Mouse (Mus musculus) heart, adult 8-10 months (tissue): Measurements from ENCODE around the gene Klhl25. TPM values are rescaled to one million over a fixed set of nuclear protein-coding genes. Genes with fewer than 3 reads are reported as not detected.
"Not testable (repeated sequence)": the region's sequence is repeated elsewhere in the genome, so short reads cannot be mapped to it uniquely, and the experiment has no call there.

Source experiments
- DNase-seq: peaks from one replicate; pipeline ENCODE4 v3.0.0; 2022; ENCODE audit warnings: low spot score
- total RNA-seq, 4 experiments: library from RNA; stranded (reverse); gene quantifications; 2 replicates each; pipeline ENCODE4 v1.2.4; 2022

Gene Klhl25
- total RNA-seq, 4 experiments from 2014 or later, result 2.9 to 5.6 (median 3.8) TPM

- no peak for DNase-seq
Measured at GRCm38 (mm10) chr7:75845936-75846335, 2.2 kb upstream of the Klhl25 start.

GRCm38 (mm10) chr7:75846942-75847341 lies 1.2 kb upstream of the Klhl25 start:
- DNase-seq, result no peak

- no peak for DNase-seq
Measured at GRCm38 (mm10) chr7:75847489-75847888, 621 bp upstream of the Klhl25 start.

DNA sequence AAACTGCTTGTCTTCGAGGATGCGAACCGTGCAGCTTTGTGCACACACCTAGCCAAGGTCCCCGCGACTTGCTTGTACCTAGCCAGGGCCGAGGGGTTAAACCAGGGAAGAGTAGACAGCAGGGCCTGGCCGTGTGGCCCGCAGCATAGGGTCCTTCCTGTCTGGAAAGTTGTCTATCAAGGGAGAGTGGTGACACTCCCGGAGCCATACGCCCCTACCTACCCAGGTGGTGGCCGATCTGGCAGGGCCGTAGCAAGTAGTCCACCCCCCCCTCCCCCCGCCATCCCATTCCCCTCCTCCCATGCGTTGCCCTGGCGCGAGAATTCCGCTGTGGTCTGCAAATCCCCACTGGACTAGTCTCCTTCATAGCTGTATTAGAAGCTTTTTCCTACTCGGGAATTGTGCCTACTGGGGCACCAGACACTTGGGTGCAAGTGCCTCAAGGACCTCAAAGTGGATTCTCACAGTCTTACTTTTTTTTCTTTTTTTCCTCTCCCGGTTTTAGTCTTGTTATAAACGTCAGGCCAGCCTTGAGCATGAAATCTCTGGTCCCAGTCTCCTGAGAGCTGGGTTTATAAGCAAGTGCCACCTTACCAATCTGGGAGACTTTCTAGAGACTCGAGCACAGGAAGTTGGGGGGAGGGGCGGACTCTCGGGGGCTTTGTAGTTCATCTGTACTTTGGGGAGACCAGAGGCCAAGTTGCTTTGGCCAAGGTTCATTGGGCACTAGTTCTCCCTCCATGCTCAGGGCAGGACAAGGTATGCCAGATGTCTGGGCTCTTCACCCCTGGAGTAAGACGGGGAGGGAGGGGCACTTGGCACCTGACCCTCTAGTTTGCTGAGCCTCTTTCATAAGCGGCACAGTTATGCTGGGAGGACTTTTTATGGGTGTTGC lies 913 bp downstream of the Klhl25 start:
- DNase-seq, result no peak

GRCm38 (mm10) chr7:75850396-75850795 lies 2.3 kb downstream of the Klhl25 start:
- not testable (repeated sequence) for DNase-seq

DNA sequence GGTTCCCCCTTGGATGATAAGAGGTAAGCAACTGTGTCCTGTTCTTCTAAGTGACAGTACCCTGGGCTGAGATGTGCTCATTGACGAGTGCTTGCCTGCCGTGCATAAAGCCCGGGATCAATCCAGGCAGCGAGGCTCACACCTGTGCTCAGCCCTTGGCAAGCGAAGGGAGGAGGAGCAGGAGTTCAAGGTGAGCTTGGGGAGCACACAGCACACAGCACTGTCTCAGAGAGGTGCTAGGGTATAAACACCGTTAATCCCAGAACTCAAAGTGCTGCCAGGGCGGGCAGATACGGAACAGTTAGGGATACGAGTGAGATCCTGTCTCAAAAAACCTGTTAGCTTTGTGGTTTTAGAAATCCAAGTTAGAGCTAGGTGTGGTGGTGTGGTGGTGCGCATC lies 3.2 kb downstream of the Klhl25 start:
- no peak for DNase-seq

DNA sequence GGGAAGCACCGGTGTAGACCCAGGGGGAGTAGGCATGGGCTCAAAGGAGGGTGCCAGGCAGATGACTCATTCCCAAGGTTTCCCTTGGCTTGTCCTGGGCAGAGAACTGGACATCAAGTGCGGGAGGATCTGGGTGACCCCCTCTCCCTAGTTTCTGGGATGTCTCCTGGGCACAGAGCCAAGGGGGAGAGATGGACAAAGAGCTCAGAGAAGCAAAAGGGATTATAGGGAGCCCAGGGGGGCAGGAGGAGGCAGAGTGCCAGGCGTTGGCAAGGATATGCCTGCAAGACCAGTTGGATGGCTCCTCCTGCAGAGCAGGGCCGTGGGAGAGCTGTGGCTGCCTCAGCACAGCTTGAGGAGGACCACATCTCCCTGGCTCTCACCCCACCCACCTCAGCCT lies 4.3 kb downstream of the Klhl25 start:
- DNase-seq, result no peak

GRCm38 (mm10) chr7:75853171-75853830 lies 5.2 kb downstream of the Klhl25 start:
- DNase-seq, result no peak

DNA sequence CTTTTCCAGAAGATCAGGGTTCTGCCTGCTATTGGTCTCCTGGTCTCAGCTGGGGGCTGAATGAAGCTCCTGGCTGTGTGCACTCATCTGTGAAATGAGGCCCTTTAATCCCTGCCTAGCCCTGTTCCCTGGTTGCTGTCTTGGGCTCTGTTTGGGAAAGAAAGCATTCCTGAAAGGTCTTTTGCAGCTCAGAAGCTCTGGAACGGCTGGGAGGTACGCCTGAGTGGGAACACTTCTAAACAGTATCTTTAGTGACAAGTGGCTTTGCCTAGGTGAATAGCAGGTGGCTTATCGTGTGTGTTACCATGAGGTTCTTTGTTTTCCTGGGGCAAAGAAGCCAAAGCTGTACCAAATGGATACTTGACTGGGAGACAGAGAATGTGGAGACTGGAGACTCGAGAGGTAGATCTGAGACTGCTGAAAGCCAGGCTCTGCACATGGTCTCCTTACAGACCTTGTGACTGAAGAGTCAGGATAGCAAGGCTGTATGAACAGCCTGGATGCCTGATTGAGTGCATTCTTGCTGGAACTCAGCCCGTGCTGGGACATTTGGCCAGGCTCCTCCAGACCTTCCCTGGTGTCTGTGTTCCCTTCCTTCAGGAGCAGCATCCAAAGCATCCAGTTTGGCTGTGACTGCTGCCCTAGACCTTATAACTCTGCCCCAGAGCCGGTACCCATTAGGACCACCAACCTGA lies 6.3 kb downstream of the Klhl25 start:
- no peak for DNase-seq

DNA sequence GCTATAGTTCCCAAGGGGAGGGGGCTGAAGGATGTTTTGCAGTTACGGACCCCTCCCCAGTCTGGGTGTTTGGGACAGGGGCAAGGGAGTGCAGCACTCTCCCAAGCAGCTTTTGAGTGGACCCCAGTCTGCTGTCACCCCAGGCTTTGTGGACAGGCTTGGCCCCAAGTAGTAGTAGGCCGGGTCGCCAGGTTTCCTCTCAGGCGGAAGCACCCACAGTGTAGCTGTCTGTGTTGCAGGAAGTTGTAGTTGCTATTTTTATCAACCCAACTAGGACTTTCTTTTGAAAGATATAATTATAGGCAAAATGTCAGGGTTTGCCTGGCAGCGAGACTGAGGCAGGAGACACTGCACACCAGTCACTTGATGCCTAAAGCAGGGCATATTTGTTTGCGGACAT lies 6.9 kb downstream of the Klhl25 start:
- no peak for DNase-seq

- no peak for DNase-seq
Measured at GRCm38 (mm10) chr7:75856259-75856658, 8.1 kb downstream of the Klhl25 start.

DNA sequence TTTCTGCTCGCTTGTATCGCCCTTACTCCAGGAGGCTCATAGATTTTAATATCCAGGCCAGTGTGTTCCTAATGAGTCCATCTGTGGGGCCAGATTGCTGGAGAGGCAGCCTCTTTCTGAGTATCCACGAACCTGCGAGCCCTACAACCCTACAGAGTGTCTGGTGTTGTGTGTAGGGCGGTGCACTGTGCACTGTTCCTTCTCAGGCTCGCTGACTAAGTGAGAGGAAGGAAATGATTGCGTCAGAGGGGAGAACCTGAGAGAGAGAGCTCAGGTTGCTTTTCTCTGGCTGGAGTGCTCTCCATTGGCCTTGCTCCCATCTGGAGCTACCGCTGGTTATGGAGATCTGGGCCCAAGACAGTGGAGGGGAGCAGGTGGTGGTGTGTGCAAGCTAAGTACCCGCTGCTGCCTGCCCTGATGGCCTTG lies 11.7 kb downstream of the Klhl25 start:
- DNase-seq, result no peak

DNA sequence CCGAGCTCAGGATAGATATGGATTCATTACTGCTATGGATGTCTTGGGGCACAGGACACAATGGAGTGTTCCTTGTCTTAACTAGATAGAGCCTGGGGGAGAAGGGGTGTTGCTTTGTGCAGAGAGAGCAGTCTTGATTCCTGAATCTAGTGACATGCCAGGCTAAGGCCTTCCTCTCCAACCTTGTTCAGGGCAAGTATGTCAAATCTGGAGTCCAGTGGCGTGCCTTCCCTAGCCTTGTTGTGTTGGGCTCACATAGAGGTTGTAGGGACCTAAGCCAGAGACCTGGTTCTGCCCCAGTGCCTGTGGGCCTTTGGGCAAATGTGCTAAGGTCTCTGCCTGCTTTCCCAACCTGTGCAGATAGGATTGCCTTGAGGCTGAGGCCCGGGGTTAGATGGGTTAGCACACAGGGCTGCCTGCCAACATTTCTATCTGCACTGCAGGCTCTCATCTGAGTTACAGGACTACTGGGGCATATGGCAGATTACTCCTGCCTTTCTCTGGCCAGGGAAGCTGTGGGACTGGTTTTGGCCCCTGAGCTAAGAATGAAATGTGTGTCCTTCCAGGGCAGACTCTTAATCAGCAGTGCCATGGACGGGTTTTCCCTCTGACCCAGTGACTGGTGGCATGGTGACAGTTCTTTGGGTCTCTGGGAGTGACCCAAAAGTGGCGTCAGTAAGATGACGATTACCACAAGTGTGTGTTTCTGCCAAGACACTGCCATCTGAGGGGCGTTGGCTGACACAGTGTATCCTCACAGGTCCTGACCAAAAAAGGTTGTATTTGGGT lies 13.7 kb downstream of the Klhl25 start:
- not testable (repeated sequence) for DNase-seq

DNA sequence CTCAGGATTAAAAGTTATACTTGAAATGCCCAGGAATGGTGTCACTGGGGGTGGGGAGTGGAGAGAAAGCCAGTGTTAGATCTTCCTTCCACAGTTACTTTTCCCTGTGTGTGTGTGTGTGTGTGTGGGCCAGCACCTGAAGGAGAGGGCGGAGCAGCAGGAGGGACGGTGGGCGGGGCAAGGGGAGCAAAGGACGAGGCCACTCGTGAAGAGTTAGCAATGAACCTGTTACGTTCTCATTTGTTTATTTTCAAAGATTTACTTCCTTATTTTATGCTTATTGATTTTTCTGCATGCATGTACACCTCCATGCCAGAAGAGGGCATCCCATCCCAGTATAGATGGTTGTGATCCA lies 14.3 kb downstream of the Klhl25 start:
- not testable (repeated sequence) for DNase-seq

DNA sequence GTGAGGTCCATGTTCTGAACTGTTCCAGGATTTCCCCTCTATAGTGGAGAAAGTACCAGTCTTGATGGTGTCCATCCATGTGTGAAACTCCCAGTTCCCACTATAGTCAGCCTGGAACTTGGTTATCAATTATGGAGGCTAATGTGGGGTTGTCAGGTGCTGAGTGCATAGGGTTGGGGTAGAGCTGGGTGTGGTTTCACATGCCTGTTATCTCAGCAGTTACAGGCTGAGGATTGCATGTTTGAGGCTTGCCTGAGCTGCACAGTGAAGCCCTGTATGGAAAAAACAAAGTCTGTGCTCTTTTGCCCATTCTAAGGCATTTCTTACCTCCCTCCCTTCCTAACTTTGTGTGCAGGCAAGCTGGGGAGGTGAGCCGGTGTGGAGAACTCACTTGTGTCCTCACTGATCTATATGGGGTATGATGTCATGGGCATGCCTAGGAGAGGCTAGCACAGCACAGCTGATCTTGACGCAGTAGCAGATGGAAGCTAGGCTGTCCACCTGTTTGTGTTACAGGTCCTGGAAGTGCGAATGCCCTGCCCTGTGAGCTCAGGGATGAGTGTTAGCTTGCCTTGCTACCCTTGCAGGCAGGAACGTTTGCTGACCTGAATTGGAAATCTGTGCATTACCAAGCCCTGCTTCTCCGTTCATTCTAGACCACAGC lies 15.3 kb downstream of the Klhl25 start:
- not testable (repeated sequence) for DNase-seq

DNA sequence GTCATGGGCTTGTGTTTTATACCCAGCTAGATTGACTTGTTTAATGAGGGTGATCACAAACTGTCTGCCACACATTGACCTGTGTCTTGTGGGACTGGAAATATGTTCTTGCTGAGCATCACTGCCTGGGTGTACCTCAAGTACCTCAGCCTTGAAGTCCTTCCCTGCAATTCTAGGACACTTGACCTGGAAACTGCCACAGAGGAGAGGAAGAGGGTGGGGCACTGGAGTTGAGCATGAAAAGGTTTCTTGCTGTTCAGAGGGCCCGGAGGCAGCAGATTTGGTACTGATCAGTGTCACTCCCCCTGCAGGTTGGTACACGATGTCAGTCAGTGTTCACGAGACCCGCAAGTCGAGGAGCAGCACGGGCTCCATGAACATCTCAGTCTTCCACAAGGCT lies 16.9 kb downstream of the Klhl25 start:
- DNase-seq, result no peak

- no peak for DNase-seq
Measured at GRCm38 (mm10) chr7:75866557-75866956, 18.4 kb downstream of the Klhl25 start.

DNA sequence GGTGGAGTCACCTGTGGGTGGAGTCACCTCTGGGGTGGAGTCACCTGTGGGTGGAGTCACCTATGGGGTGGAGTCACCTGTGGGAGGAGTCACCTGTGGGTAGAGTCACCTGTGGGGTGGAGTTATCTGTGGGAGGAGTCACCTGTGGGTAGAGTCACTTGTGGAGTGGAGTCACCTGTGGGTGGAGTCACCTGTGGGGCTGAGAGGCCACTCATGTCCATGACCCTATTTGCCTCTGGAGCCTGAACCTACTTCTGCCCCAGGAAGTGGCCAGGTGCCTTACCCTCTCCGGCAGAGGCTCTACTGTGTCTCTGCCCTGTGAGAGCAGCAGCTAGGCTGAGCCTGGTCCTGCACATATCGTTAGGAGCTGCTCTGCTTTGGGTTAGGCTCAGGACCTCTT lies 20.6 kb downstream of the Klhl25 start:
- DNase-seq, result no peak

GRCm38 (mm10) chr7:75870551-75870950 lies 22.4 kb downstream of the Klhl25 start:
- no peak for DNase-seq

DNA sequence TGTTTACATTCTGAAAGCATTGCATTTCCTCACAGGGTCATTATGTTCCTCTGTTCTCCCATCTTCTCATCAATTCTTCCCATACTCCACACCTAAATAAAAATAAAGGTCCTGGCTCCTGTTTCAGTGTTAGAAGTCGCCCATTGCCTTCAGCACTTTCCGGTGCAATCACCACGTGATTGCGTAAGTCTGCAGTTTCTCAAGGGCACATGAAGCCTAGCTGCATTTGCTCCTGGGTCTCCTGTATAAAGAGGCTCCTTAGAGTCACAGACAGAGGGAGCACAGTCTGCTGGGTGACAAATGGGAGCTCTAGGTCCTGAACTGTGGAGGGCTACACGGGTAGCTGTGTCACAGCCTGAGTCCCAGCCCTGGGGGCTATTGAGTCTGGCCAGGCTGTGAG lies 24.1 kb downstream of the Klhl25 start:
- DNase-seq, result no peak

DNA sequence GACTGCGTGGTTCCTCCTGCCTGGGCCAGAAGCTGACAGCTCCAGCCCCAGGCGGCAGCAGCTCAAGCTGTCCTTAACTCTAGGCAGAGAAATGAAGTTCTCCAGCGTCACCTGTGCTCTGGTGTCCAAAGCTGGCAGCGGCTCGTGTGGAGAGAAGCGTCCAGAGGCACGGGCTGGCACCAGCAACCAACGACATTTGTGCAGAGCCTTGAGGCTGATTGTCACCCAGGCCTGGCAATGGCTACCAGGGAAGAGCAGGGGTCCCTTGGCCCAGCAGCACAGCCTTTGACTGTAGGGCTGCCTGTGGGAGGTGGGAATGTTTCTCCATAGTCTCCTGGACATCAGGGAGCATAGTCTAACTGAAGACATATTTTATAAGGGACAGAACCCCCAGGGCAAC lies 24.6 kb downstream of the Klhl25 start:
- DNase-seq, result no peak
